Comparison of ENCODE assay signal across 19 mouse cellular contexts in genomic region chr13:95826178-95826577, GRCm38 (mm10).
"Had no signal": no experiment of that assay in that cellular context is flagged by ENCODE, and none has a peak within 500 bp of the region (broad histone marks: within the 10 kb centered on the region; RNA-seq: fewer than 3 reads in every experiment).

No protein-coding gene starts in this region.

- H3K36me3 ChIP-seq: limb, embryonic 10.5 days; limb, embryonic 13.5 days; liver, embryonic 12.5 days; liver, embryonic 15.5 days; lung, embryonic 15.5 days; midbrain, embryonic 13.5 days had no signal

- H3K27ac ChIP-seq: kidney, postnatal 0 days; limb, embryonic 10.5 days; limb, embryonic 13.5 days; liver, embryonic 12.5 days; liver, embryonic 15.5 days; lung, embryonic 15.5 days; midbrain, embryonic 10.5 days; midbrain, embryonic 13.5 days had no signal

- H3K4me3 ChIP-seq: limb, embryonic 10.5 days; limb, embryonic 13.5 days; liver, embryonic 12.5 days; liver, embryonic 15.5 days; lung, embryonic 15.5 days; megakaryocyte, embryonic 14.5 days; midbrain, embryonic 10.5 days; midbrain, embryonic 13.5 days; myocyte had no signal

- H3K9ac ChIP-seq: limb, embryonic 13.5 days; liver, embryonic 12.5 days; liver, embryonic 15.5 days; lung, embryonic 15.5 days; midbrain, embryonic 13.5 days had no signal

- H3K4me2 ChIP-seq: limb, embryonic 13.5 days; liver, embryonic 12.5 days; liver, embryonic 15.5 days; lung, embryonic 15.5 days; midbrain, embryonic 13.5 days had no signal

- ATAC-seq: liver, embryonic 12.5 days; midbrain, embryonic 13.5 days; midbrain, embryonic 16.5 days had no signal

- H3K9me3 ChIP-seq: limb, embryonic 10.5 days; liver, embryonic 12.5 days; liver, embryonic 15.5 days; lung, embryonic 15.5 days; megakaryocyte, embryonic 14.5 days; midbrain, embryonic 10.5 days; midbrain, embryonic 13.5 days had no signal

- H3K27me3 ChIP-seq: limb, embryonic 13.5 days; liver, embryonic 12.5 days; liver, embryonic 15.5 days; lung, embryonic 15.5 days; midbrain, embryonic 13.5 days had no signal

- H3K4me1 ChIP-seq: limb, embryonic 13.5 days; lung, embryonic 15.5 days; midbrain, embryonic 10.5 days had no signal

- DNase-seq: kidney, adult 18-20 months; kidney, adult 9 months; kidney, postnatal 36 days; liver; lung, adult 18-20 months; lung, postnatal 10 days; lung, postnatal 36 days; thymus, postnatal 36 days had no signal
